Mouse (Mus musculus) brain, embryonic 14.5 days (tissue): ENCODE results near the gene Cntn1.

Experiments
- CTCF ChIP-seq: fragments of 200-500 bp; IDR thresholded peaks from 2 replicates; pipeline ENCODE4 v1.5.1; 2012; ENCODE audit warnings: inconsistent platforms, mild to moderate bottlenecking, moderate library complexity, borderline replicate concordance; ENCODE audit not compliant: insufficient read depth, insufficient read length; ENCODE audit errors: extremely low read depth
- POLR2A ChIP-seq: fragments of 200-500 bp; IDR thresholded peaks from 2 replicates; pipeline ENCODE4 v1.6.1; 2012; ENCODE audit warnings: mild to moderate bottlenecking, inconsistent platforms, borderline replicate concordance; ENCODE audit not compliant: poor library complexity, insufficient read depth, insufficient read length, severe bottlenecking; ENCODE audit errors: extremely low read depth

- TF ChIP-seq CTCF (no peak), POLR2A (no peak)
Observed at GRCm38 (mm10) chr15:92060986-92061385, 10.0 kb downstream of the Cntn1 start.
